Mouse (Mus musculus) lung, postnatal 25 days (tissue): ENCODE measurements around the gene Mreg.

Experiments
- DNase-seq: peaks from one replicate; pipeline ENCODE4 v3.0.0; 2022; ENCODE audit warnings: low spot score

The Mreg gene

GRCm38 (mm10) chr1:72226887-72227481 is 14.9 kb upstream of the Mreg start:
- DNase-seq, result no peak

- DNase-seq, result peak; percentile 22
These were observed 14.2 kb upstream of the Mreg start for GRCm38 (mm10) chr1:72226172-72226886.

GRCm38 (mm10) chr1:72225720-72226171 is 13.6 kb upstream of the Mreg start:
- peak; percentile 81 for DNase-seq

GRCm38 (mm10) chr1:72225054-72225718 is 13.1 kb upstream of the Mreg start:
- DNase-seq, result no peak

GRCm38 (mm10) chr1:72220008-72220407 is 7.9 kb upstream of the Mreg start:
- DNase-seq, result no peak

- no peak for DNase-seq
These were observed 7.0 kb upstream of the Mreg start for GRCm38 (mm10) chr1:72219116-72219515.

- DNase-seq, result no peak
These were observed 6.5 kb upstream of the Mreg start for GRCm38 (mm10) chr1:72218626-72219025.

GRCm38 (mm10) chr1:72216761-72217160 is 4.7 kb upstream of the Mreg start:
- no peak for DNase-seq

GRCm38 (mm10) chr1:72215174-72215573 is 3.1 kb upstream of the Mreg start:
- no peak for DNase-seq

- DNase-seq, result no peak
These were observed 2.4 kb upstream of the Mreg start for GRCm38 (mm10) chr1:72214470-72214961.

GRCm38 (mm10) chr1:72213954-72214353 is 1.8 kb upstream of the Mreg start:
- DNase-seq, result no peak

- DNase-seq, result peak; percentile 13
These were observed 1.1 kb downstream of the Mreg start for GRCm38 (mm10) chr1:72210803-72211679.

- DNase-seq, result no peak
These were observed 4.0 kb downstream of the Mreg start for GRCm38 (mm10) chr1:72208095-72208494.

GRCm38 (mm10) chr1:72205113-72205512 is 7.0 kb downstream of the Mreg start:
- DNase-seq, result no peak

GRCm38 (mm10) chr1:72203204-72203603 is 8.9 kb downstream of the Mreg start:
- DNase-seq, result no peak

- DNase-seq, result no peak
These were observed 9.4 kb downstream of the Mreg start for GRCm38 (mm10) chr1:72202705-72203104.

GRCm38 (mm10) chr1:72202068-72202467 is 10.0 kb downstream of the Mreg start:
- no peak for DNase-seq

GRCm38 (mm10) chr1:72201126-72201525 is 11.0 kb downstream of the Mreg start:
- DNase-seq, result no peak

- DNase-seq, result no peak
These were observed 13.8 kb downstream of the Mreg start for GRCm38 (mm10) chr1:72198142-72198806.

GRCm38 (mm10) chr1:72196626-72197359 is 15.3 kb downstream of the Mreg start:
- DNase-seq, result no peak

GRCm38 (mm10) chr1:72196123-72196522 is 16.0 kb downstream of the Mreg start:
- peak; percentile 24 for DNase-seq
